Mouse (Mus musculus) heart, adult 2 months (tissue): ENCODE measurements around the gene Asic2.
A peak's percentile ranks its signal among the peaks of the same experiment; 100 is the strongest.

Experiments used
- CTCF ChIP-seq: fragments of 200-600 bp; IDR thresholded peaks from 2 replicates; pipeline ENCODE4 v1.8.1; 2022; ENCODE audit warnings: antibody characterized with exemption, mild to moderate bottlenecking, moderate library complexity
- EP300 ChIP-seq: fragments of 200-500 bp; IDR thresholded peaks from 2 replicates; pipeline ENCODE4 v1.6.1; 2011; ENCODE audit warnings: low read depth, low read length, control low read depth; ENCODE audit not compliant: insufficient read depth
- POLR2A ChIP-seq: fragments of 200-500 bp; IDR thresholded peaks from 2 replicates; pipeline ENCODE4 v1.6.1; 2011; ENCODE audit warnings: mild to moderate bottlenecking, low read depth, low read length, control low read depth; ENCODE audit not compliant: insufficient read depth

DNA sequence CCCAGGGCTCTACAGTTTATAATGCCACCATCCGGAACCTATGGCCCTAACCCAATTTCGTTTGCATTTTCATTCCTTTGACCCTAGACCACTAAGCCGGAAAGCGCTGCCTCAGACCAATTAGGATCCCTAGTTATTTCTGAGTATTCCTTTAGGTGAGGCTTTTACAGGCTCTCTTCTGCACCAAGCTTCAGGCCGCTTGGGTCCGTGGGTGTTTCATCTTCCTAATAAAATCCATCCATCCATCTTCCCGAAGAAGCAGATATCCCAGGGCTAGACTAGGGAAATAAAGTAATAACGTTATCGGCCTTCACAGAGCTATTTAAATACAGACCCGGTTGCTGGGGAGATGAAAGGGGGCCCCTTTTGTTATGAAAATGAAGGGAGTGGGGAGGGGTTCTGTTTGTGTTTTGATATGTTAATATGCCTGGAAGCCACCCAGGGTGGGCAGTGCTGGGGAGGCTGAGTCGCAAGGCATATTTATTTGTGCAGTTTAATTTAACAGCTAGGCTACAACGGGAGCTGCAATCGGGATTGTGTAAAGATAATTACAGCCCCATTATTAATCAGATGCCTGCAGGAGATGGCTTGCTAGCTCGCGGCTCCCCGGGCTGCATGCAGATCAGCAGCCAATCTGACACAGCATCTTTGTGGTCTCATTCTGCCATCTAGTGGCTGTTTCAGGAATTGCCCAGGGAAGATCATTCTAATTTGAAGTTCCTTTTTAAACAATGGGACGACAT is 355.3 kb downstream of the Asic2 start:
- TF ChIP-seq CTCF = no peak; the same call in none of the 2 replicates
- TF ChIP-seq POLR2A = no peak
- TF ChIP-seq EP300 = peak; percentile 38; the same call in 1 of the 2 replicates
